Mouse (Mus musculus): Measurements from ENCODE around the gene Akt2. TPM values are rescaled to one million over a fixed set of nuclear protein-coding genes. Genes with fewer than 3 reads are reported as not detected.
A peak's percentile ranks its signal among the peaks of the same experiment; 100 is the strongest.

The Akt2 gene
- total and polyA plus RNA-seq, 2 experiments from 2014 or later: 38.1 to 46.7 TPM

DNA sequence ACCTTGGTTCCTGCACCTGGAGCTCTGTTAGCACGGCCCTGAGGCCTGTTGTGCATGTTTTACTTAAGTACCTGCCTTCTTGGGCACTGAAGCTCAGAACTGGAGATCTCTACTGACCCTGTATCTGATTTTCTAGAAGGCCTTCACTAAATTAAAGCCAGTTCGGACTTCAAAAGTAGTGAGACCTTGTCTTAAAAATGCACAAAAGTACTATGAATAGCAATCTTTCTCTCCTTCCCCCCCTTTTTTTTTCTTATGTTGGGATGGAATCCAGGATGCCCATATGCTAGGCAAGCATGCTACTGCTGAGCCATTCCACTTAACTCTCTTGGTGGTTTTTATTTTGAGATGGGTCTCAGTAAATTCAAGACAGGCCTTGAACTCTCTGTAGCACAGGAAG, 10.8 kb downstream of the Akt2 start:
- 85% methylated on average over 2 of the region's 2 CpGs for WGBS
- no peaks in the 10 kb centered on the region for H3K27me3 ChIP-seq (ENCODE audit: insufficient read depth, low read length)
- no peak for DNase-seq (ENCODE audit: low spot score)
- TF ChIP-seq CTCF (IDR thresholded peaks at IDR 0.05): no peak
- H3K36me3 ChIP-seq (ENCODE audit: insufficient read depth, low read length): 0 out of 2 replicates have a peak, but pooled peaks cover 3% of the 10 kb centered on the region
- no peak for ATAC-seq (ENCODE audit: low FRiP score)
- no peak overlapping the region for H3K27ac ChIP-seq (ENCODE audit: low read depth, low read length)
- H3K9ac ChIP-seq (replicated peaks; ENCODE audit: low read length, poor library complexity, severe bottlenecking): no peak overlapping the region
- H3K4me3 ChIP-seq (ENCODE audit: low read depth, low read length): no peak overlapping the region
- no peaks in the 10 kb centered on the region for H3K9me3 ChIP-seq (ENCODE audit: low read length)
- no peaks in the 10 kb centered on the region for H3K4me1 ChIP-seq (ENCODE audit: insufficient read depth, low read length)
- H3K4me2 ChIP-seq (ENCODE audit: low read depth, low read length, poor library complexity, severe bottlenecking): no peak overlapping the region

DNA sequence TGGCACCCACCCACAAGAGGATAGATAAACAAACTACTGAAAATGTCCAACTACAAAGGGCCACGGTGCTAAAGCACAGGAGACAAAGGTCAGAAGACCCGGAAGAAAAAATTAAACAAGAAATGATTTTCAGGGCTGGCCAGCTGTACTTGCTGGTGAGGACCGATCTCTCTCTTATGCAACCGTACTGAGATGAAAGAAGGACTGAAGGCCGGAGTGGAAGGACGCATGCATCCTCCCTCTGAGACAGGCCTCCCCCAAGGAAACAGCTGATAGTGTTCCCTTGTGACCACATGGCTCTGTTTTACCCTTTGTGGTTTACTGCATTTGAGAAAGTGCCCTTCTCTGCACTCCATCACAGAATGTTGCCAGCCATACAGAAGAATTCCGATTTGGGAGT, 11.5 kb downstream of the Akt2 start:
- no peak overlapping the region for H3K9ac ChIP-seq (replicated peaks; ENCODE audit: low read length, poor library complexity, severe bottlenecking)
- 0 out of 2 replicates have a peak, but pooled peaks cover 3% of the 10 kb centered on the region for H3K36me3 ChIP-seq (ENCODE audit: insufficient read depth, low read length)
- WGBS: 84% methylated on average over 7 of the region's 7 CpGs
- DNase-seq (ENCODE audit: low spot score) (no peak), ATAC-seq (ENCODE audit: low FRiP score) (no peak)
- H3K27ac ChIP-seq (ENCODE audit: low read depth, low read length): no peak overlapping the region
- H3K4me1 ChIP-seq (ENCODE audit: insufficient read depth, low read length): no peaks in the 10 kb centered on the region
- no peak for TF ChIP-seq CTCF (IDR thresholded peaks at IDR 0.05)
- no peak overlapping the region for H3K4me2 ChIP-seq (ENCODE audit: low read depth, low read length, poor library complexity, severe bottlenecking)
- no peak overlapping the region for H3K4me3 ChIP-seq (ENCODE audit: low read depth, low read length)
- H3K9me3 ChIP-seq (ENCODE audit: low read length): no peaks in the 10 kb centered on the region
- H3K27me3 ChIP-seq (ENCODE audit: insufficient read depth, low read length): no peaks in the 10 kb centered on the region

DNA sequence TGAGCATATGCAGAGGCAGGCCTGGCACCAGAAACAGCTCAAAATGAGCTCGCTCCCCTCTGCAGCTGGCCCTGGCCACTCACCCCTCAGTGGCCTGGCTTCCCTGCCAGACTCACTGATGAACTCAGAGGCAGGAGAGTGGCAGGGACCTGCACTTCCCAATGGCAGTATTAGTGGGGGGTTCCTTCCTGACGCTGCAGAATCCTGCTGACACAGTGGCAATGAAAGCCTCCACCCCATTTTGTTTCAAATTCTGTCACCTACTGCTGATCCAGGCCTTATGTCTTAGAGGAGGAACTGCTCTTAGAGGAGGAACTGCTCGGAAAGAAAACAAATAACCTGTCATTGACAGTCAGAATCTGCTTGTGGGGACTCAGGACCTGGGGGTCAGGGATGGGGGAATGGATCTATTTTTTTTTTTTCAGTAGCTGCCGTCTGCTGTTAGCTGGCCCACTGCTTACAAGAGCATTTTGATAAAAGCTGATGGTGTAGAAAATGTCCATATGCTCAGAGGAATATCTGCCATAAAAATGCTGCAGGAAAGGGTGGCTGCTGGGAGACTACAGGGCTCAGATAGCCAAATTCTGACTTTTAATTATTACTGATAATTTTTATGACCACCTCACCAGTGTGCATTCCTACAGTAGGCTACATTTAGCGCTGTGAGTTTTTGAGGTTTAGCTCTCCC, 13.5 kb downstream of the Akt2 start:
- H3K27ac ChIP-seq (ENCODE audit: low read depth, low read length): peak overlapping the region; percentile 38; the same call in 1 of the 2 replicates
- DNase-seq (ENCODE audit: low spot score): peak; percentile 65

DNA sequence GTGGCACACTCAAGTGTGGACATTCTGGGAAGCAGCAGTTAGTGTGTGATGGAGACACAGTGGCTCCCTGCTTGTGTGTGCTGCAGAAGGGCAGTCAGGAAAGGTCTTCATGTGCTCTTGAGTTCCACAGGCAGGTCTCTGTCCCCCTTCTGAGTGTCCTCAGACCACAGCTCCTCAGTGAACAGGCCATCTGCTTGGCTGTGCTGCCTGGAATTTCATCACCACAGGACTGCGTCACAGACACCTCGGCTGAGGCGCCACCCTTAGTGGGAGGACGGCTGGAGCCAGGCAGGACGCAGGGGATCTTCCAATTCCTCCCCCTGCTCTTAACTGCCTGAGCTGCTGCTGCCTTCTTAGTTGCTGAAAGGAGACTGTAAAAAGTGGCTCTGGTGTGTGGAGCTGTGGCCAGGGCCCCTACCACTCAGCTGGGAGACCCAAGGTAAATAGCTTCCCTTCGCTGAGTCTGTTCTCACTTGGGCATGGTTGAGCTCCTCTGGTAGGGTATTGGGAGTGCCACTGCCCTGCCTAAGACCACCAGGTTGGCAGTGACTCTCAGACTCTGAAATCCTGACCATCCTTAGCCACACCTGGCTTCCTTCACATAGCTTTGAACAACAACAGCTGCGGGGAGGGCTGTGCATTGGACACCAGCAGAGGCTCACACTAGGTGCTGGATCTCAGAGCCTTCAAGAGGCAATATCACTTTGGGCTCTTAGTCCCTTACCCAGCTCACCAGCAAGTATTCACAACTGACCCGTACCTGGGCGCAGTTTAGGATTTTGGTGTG, 14.3 kb downstream of the Akt2 start:
- Histone ChIP-seq H3K4me1 (ENCODE audit: insufficient read depth, low read length) (no peaks in the 10 kb centered on the region), H3K9me3 (ENCODE audit: low read length) (no peaks in the 10 kb centered on the region), H3K4me3 (ENCODE audit: low read depth, low read length) (no peak overlapping the region), H3K4me2 (ENCODE audit: low read depth, low read length, poor library complexity, severe bottlenecking) (no peak overlapping the region), H3K27ac (ENCODE audit: low read depth, low read length) (peak overlapping the region; percentile 38; the same call in 1 of the 2 replicates), H3K9ac (replicated peaks; ENCODE audit: low read length, poor library complexity, severe bottlenecking) (0 out of 2 replicates have a peak overlapping the region, but pooled peaks have one; percentile 29), H3K27me3 (ENCODE audit: insufficient read depth, low read length) (no peaks in the 10 kb centered on the region), H3K36me3 (ENCODE audit: insufficient read depth, low read length) (peaks cover 13% of the 10 kb centered on the region)
- no peak for TF ChIP-seq CTCF (IDR thresholded peaks at IDR 0.05)
- DNase-seq (ENCODE audit: low spot score) (no peak), ATAC-seq (ENCODE audit: low FRiP score) (no peak)
- 69% methylated on average over 9 of the region's 9 CpGs for WGBS

More for the DNA sequence above, 13.5 kb downstream of the Akt2 start:
- Histone ChIP-seq H3K4me2 (ENCODE audit: low read depth, low read length, poor library complexity, severe bottlenecking) (no peak overlapping the region), H3K9ac (replicated peaks; ENCODE audit: low read length, poor library complexity, severe bottlenecking) (no peak overlapping the region), H3K4me1 (ENCODE audit: insufficient read depth, low read length) (no peaks in the 10 kb centered on the region), H3K36me3 (ENCODE audit: insufficient read depth, low read length) (peaks cover 13% of the 10 kb centered on the region), H3K27me3 (ENCODE audit: insufficient read depth, low read length) (no peaks in the 10 kb centered on the region), H3K9me3 (ENCODE audit: low read length) (no peaks in the 10 kb centered on the region), H3K4me3 (ENCODE audit: low read depth, low read length) (no peak overlapping the region)
- 0 out of 2 replicates have a peak, but pooled peaks have one; percentile 21 for ATAC-seq (ENCODE audit: low FRiP score)
- WGBS: 47% methylated on average over 5 of the region's 5 CpGs
- TF ChIP-seq CTCF (IDR thresholded peaks at IDR 0.05): no peak

DNA sequence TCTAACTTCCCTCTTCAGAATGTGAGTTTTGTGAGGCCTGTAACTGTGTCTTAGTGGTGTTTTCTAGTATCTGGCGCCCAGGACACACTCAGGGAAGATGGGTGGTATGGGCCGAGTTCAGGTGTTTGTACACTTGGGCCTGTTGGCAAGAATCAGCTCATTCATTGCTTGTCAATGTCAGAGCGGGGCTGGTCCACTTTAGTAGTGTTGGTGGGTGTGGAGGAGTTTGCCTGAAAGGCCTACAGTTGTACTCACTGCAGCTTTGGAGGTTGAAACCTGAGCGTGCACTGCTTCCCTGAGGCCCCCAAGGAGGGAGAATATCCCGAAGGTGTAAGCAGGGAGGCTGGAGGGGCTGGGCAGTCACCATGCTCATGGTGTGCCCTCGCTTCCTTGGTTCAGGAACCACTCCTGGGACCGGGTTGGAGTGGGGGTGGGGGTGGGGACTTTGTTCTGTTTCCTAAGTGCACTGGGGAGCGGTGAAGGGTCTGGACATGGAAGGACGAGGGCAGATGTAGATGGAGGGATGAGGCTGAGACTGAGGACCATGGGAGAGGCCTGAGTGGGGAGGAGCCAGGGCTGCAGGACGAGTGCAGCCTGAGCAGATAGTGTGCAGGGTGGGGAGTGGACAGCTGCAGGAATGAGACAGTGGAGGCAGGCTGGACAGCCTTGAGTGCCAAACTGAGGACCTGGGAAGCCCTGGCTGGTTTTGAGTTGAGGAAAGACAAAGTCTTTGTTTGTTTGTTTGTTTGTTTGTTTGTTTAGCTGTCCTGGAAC, 15.3 kb downstream of the Akt2 start:
- 71% methylated on average over 10 of the region's 10 CpGs for WGBS
- no peaks in the 10 kb centered on the region for H3K4me1 ChIP-seq (ENCODE audit: insufficient read depth, low read length)
- H3K9me3 ChIP-seq (ENCODE audit: low read length): no peaks in the 10 kb centered on the region
- no peak for TF ChIP-seq CTCF (IDR thresholded peaks at IDR 0.05)
- H3K4me2 ChIP-seq (ENCODE audit: low read depth, low read length, poor library complexity, severe bottlenecking): no peak overlapping the region
- H3K27me3 ChIP-seq (ENCODE audit: insufficient read depth, low read length): no peaks in the 10 kb centered on the region
- no peak overlapping the region for H3K27ac ChIP-seq (ENCODE audit: low read depth, low read length)
- peaks cover 13% of the 10 kb centered on the region for H3K36me3 ChIP-seq (ENCODE audit: insufficient read depth, low read length)
- H3K4me3 ChIP-seq (ENCODE audit: low read depth, low read length): no peak overlapping the region
- no peak overlapping the region for H3K9ac ChIP-seq (replicated peaks; ENCODE audit: low read length, poor library complexity, severe bottlenecking)
- ATAC-seq (ENCODE audit: low FRiP score) (no peak), DNase-seq (ENCODE audit: low spot score) (no peak)

Measured in midbrain, postnatal 0 days (tissue).